Mouse (Mus musculus) hindbrain, embryonic 11.5 days (tissue): Measurements from ENCODE around the gene Numb. TPM values are rescaled to one million over a fixed set of nuclear protein-coding genes. Genes with fewer than 3 reads are reported as not detected.
"Not testable (repeated sequence)": the region's sequence is repeated elsewhere in the genome, so short reads cannot be mapped to it uniquely, and the experiment has no call there.

Source experiments
- ATAC-seq: fragments of 200-750 bp; cut with Nextera tagmentation; 2 replicates; pipeline ENCODE4 v1.8.0; 2017; ENCODE audit warnings: mild to moderate bottlenecking, moderate TSS enrichment, moderate library complexity; ENCODE audit not compliant: low FRiP score
- DNase-seq: peaks from one replicate; pipeline ENCODE4 v3.0.0-alpha.2; 2015; ENCODE audit warnings: low spot score
- H3K27ac ChIP-seq: fragments of 300-500 bp; sonication (generic); 2 replicates; pipeline ENCODE4 v1.5.1; 2014; ENCODE audit warnings: mild to moderate bottlenecking, low read depth, low read length
- H3K27me3 ChIP-seq: fragments of 300-500 bp; sonication (generic); 2 replicates; pipeline ENCODE4 v1.6.1; 2014; ENCODE audit warnings: mild to moderate bottlenecking, low read length, moderate library complexity, mixed read lengths; ENCODE audit not compliant: control insufficient read depth, insufficient read depth
- H3K36me3 ChIP-seq: fragments of 300-500 bp; sonication (generic); 2 replicates; pipeline ENCODE4 v1.6.1; 2014; ENCODE audit warnings: mild to moderate bottlenecking, low read length, moderate library complexity, mixed read lengths; ENCODE audit not compliant: control insufficient read depth, insufficient read depth
- H3K4me1 ChIP-seq: fragments of 300-500 bp; sonication (generic); replicated peaks from 2 replicates; pipeline ENCODE4 v1.6.1; 2014; ENCODE audit warnings: low read length, mixed read lengths; ENCODE audit not compliant: control insufficient read depth, insufficient read depth
- H3K4me2 ChIP-seq: fragments of 300-500 bp; sonication (generic); replicated peaks from 2 replicates; pipeline ENCODE4 v1.6.1; 2014; ENCODE audit warnings: mild to moderate bottlenecking, low read depth, low read length
- H3K4me3 ChIP-seq: fragments of 300-500 bp; sonication (generic); 2 replicates; pipeline ENCODE4 v1.5.1; 2014; ENCODE audit warnings: low read depth, low read length
- H3K9ac ChIP-seq: fragments of 300-500 bp; sonication (generic); 2 replicates; pipeline ENCODE4 v1.6.1; 2014; ENCODE audit warnings: low read depth, low read length
- H3K9me3 ChIP-seq: fragments of 300-500 bp; sonication (generic); 2 replicates; pipeline ENCODE4 v1.6.1; 2016; ENCODE audit warnings: low read length; ENCODE audit not compliant: control insufficient read depth
- WGBS: fragments of 180-500 bp; shearing (Covaris S2); extraction: QIAGEN DNeasy Blood & Tissue Kit; methylation state at CpG from one replicate; pipeline ENCODE4 v1.1.7; 2014; 5-methylcytosine and 5-hydroxymethylcytosine counted together
- polyA plus RNA-seq: library from polyadenylated mRNA; unstranded; fragments of >200 nt; fragmentation: Nextera tagmentation; extraction: Ambion mirVana; gene quantifications from 2 replicates; pipeline ENCODE4 v1.2.1, GENCODE M21; 2014

Numb gene
- polyA plus RNA-seq, 1 experiment from 2014 or later: 31.0 TPM

DNA sequence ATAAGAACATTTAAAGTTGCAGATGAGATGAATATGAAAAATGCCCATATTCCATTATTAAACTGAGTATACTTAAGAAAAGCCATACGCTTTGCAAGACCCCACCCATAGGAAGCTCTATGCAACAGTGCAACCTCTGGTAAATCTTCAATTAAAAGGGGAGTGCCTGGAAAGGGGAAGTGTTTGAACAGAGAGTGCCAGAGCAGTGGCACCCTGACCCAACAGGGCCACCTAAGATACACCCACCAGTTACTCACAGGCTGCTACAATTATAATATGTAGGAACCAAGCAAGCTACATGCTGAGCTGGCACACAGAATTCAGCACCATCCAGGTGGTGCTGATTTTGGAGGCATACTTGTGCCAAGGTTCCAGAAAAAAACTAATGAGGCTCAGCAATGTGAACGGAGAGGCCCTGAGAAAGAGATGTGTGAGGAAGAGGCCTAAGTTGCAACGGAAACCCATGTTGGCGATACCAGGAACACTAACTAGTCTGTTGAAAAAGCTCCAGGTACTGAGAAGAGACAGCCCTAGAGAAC lies 7.5 kb downstream of the Numb start:
- ATAC-seq: no peak
- H3K4me3 ChIP-seq: no peak overlapping the region
- no peaks in the 10 kb centered on the region for H3K9me3 ChIP-seq
- H3K4me1 ChIP-seq: no peaks in the 10 kb centered on the region
- H3K27ac ChIP-seq: no peak overlapping the region
- no peaks in the 10 kb centered on the region for H3K36me3 ChIP-seq
- no peak overlapping the region for H3K9ac ChIP-seq
- DNase-seq: no peak
- no peaks in the 10 kb centered on the region for H3K27me3 ChIP-seq
- WGBS: 93% methylated on average over 4 of the region's 4 CpGs
- no peak overlapping the region for H3K4me2 ChIP-seq

DNA sequence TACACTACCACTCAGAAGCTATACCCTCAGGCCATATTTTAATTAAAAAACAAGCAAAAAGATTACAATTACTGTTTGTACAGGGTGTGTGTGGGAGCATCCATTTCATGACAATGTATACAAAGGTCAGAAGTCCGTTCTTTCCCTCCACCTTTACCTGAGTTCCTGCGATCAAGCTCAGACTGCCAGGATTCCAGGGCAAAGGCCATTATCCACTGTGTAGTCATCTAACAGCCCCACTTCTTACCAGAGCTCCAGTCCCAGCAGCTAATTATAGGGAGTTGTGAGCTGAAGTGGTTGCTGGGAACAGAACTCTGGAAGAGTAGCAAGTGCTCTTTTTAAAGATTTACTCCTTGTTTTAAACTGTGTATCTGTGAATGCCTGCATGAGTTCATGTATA lies 11.3 kb downstream of the Numb start:
- no peak for DNase-seq
- no peak for ATAC-seq
- WGBS: 95% methylated on average over 2 of the region's 2 CpGs
- H3K4me3 ChIP-seq: no peak overlapping the region
- H3K9ac ChIP-seq: no peak overlapping the region
- H3K4me2 ChIP-seq: no peak overlapping the region
- H3K27ac ChIP-seq: no peak overlapping the region
- H3K36me3 ChIP-seq: no peaks in the 10 kb centered on the region
- no peaks in the 10 kb centered on the region for H3K27me3 ChIP-seq
- no peaks in the 10 kb centered on the region for H3K4me1 ChIP-seq
- H3K9me3 ChIP-seq: no peaks in the 10 kb centered on the region

DNA sequence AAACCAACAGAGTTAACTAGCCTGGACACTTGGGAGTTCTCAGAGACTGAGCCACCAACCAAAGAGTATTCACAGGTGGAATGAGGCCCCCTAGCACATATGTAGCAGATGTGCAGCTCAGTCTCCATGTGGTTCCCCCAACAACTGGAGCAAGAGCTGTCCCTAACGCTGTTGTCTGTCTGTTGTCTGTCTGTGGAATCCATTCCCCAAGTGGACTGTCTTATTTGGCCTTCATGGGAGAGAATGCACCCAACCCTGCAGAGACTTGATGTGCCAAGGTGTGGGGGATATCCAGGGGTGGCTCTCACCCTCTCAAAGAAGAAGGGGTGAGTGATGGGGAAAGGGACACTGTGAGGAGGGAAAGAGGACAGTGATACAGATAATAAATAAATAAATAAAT lies 28.8 kb downstream of the Numb start:
- no peaks in the 10 kb centered on the region for H3K27me3 ChIP-seq
- no peaks in the 10 kb centered on the region for H3K36me3 ChIP-seq
- no peak for ATAC-seq
- H3K9me3 ChIP-seq: no peaks in the 10 kb centered on the region
- no peaks in the 10 kb centered on the region for H3K4me1 ChIP-seq
- 100% methylated on average over 1 of the region's 1 CpGs for WGBS
- no peak for DNase-seq
- H3K4me3 ChIP-seq: no peak overlapping the region
- no peak overlapping the region for H3K4me2 ChIP-seq
- H3K9ac ChIP-seq: no peak overlapping the region
- H3K27ac ChIP-seq: no peak overlapping the region

DNA sequence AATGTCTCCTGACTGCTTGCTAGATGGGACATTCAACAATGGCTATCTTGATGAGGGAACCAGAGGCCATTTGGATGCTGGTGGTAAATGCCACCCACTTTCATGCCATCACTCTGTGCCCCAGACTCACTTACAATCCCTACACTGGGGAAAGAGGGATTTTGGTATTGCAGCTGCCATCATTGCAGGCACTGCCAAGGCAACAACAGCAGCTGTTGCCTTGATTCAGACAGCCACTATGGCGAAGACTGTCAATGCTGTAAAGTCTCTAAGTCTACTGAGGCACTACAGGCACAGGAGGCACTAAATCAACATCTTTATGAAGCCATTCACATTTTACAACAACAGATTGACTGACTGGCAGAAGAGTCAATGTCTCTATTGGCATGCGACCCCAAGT lies 30.5 kb downstream of the Numb start:
- 93% methylated on average over 2 of the region's 2 CpGs for WGBS
- Histone ChIP-seq H3K4me1 (no peaks in the 10 kb centered on the region), H3K4me3 (no peak overlapping the region), H3K36me3 (no peaks in the 10 kb centered on the region), H3K4me2 (no peak overlapping the region), H3K9me3 (no peaks in the 10 kb centered on the region), H3K27me3 (no peaks in the 10 kb centered on the region), H3K9ac (no peak overlapping the region), H3K27ac (no peak overlapping the region)
- ATAC-seq (no peak), DNase-seq (no peak)

DNA sequence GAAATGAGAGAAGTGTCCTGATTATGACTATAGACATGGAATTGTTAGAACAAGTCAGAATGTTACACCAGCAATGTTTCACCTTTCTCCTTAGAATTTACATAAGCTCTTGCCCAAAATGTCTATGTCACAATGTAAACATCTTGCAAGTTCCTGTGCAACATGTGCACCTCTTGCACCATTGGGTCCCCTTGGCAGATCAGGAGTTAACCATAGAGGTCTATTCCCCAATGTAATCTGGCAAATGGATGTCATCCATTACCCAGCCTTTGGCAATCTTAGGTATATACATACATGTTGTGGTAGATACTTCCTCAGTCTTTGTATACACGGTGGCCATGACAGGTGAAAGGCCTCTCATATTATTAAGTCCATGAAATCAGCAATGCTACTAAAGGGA lies 32.6 kb downstream of the Numb start:
- H3K9me3 ChIP-seq: no peaks in the 10 kb centered on the region
- H3K4me3 ChIP-seq: no peak overlapping the region
- WGBS: 100% methylated on average over 1 of the region's 1 CpGs
- H3K9ac ChIP-seq: no peak overlapping the region
- no peaks in the 10 kb centered on the region for H3K27me3 ChIP-seq
- no peak for DNase-seq
- H3K36me3 ChIP-seq: no peaks in the 10 kb centered on the region
- no peak overlapping the region for H3K4me2 ChIP-seq
- H3K4me1 ChIP-seq: no peaks in the 10 kb centered on the region
- no peak for ATAC-seq
- H3K27ac ChIP-seq: no peak overlapping the region

DNA sequence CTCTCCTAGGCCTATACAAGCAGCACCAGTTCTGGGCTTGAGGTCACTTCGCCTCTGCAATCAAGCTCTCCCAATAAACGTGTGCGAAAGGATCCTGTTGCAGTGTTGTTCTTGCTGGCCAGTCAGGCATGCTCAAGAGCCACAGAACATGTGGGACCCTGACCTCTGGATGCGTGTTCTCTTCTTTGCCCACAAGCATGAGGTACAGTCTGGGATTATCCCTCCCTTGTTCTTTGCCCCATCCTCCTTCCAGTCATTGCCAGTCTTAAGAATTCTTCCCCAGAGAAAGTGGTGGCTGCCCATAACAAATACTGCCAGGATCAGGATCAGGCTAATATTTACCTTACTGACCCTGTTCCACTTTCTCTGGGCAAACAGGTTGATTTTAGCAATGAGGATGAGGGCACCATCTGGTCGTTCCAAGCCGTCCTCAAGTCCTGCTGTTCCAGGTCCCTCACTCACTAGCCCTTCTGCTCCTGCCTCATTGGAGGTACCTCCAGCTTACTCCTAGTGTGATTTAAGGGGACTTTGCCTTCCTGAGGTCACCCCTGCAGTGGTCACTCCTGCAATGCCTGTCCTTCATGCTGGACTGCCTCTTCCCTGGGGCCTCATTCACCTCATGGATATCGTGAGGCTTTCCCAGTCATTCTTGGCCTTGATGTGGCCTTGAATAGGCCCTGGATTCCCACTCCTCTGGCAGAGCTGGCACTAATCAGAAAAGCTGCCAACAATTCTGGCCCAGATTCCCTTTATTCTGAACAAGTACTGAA lies 36.0 kb downstream of the Numb start:
- Histone ChIP-seq H3K36me3 (no peaks in the 10 kb centered on the region), H3K4me2 (no peak overlapping the region), H3K27ac (no peak overlapping the region), H3K9ac (no peak overlapping the region), H3K27me3 (no peaks in the 10 kb centered on the region), H3K4me3 (no peak overlapping the region), H3K9me3 (no peaks in the 10 kb centered on the region), H3K4me1 (no peaks in the 10 kb centered on the region)
- 95% methylated on average over 7 of the region's 7 CpGs for WGBS
- ATAC-seq: no peak
- no peak for DNase-seq

DNA sequence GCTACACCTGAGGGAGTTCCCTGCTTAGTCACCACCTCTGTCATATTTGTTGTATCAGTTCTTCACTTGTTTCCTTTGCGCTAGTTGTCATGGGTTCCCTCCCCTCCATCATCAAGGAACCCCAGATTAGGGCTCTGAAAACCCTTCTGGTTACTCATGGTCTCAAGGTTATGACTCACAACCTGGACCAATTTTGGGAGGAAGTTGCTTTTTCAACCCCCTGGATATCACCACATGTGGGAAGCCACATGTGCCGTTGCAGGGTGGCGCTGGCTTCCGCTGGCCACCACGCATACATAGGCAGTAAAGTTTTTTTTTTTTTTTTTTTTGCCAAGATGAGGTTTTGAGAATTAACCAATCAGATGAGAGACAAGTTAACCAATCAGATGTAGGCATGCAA lies 36.7 kb downstream of the Numb start:
- not testable (repeated sequence) for DNase-seq, H3K4me2 ChIP-seq, ATAC-seq, H3K27ac ChIP-seq, H3K27me3 ChIP-seq, H3K9ac ChIP-seq, H3K4me3 ChIP-seq, H3K9me3 ChIP-seq, H3K4me1 ChIP-seq, H3K36me3 ChIP-seq
- 93% methylated on average over 5 of the region's 5 CpGs for WGBS

DNA sequence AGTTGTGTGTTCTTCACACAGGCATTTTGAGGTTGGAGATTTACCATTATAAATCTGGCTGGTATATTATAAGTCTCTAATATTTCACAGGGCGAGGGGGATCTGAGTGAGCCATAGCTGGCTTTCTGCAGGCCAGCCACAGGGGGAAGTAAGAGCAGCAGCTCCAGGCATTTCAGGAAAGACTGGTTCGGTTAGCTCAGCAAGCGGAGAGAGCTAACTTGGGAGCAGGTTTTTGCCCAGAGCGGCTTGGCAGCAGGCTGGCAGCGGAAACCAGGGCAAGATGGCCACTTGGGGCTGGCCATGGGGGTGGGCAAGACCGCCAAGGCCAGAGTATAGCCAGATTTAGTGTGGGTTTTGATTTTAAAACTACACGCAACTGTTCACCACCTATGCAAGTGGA lies 39.2 kb downstream of the Numb start:
- Histone ChIP-seq H3K36me3 (no peaks in the 10 kb centered on the region), H3K27me3 (no peaks in the 10 kb centered on the region), H3K4me2 (no peak overlapping the region), H3K9me3 (no peaks in the 10 kb centered on the region), H3K9ac (no peak overlapping the region), H3K27ac (no peak overlapping the region), H3K4me1 (no peaks in the 10 kb centered on the region), H3K4me3 (no peak overlapping the region)
- no peak for ATAC-seq
- 91% methylated on average over 7 of the region's 7 CpGs for WGBS
- DNase-seq: no peak

DNA sequence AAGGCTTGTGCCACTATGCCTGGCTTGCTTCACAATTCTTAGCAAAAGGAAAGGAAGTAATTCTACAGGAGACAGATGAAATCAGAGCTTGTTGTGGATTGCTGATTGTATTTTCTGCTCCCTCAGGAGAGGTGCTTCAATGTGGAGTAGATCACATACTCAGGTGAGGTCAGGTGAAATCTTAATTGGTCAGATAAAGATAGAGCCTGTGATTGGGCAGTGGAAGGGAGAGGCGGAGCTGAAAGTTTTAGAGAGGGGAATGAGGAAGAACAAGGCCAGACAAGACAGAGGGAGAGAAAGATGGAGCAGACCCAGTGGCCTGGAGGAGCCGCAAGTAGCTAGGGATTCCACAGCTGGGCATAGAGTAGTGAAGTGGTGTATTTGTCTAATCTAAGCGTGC lies 39.6 kb downstream of the Numb start:
- H3K36me3 ChIP-seq: no peaks in the 10 kb centered on the region
- H3K9ac ChIP-seq: no peak overlapping the region
- 97% methylated on average over 3 of the region's 3 CpGs for WGBS
- no peak overlapping the region for H3K4me2 ChIP-seq
- H3K4me3 ChIP-seq: no peak overlapping the region
- no peaks in the 10 kb centered on the region for H3K9me3 ChIP-seq
- DNase-seq (no peak), ATAC-seq (no peak)
- no peaks in the 10 kb centered on the region for H3K27me3 ChIP-seq
- H3K4me1 ChIP-seq: no peaks in the 10 kb centered on the region
- H3K27ac ChIP-seq: no peak overlapping the region
